Mouse (Mus musculus): Measurements from ENCODE around the gene Slk. TPM values are rescaled to one million over a fixed set of nuclear protein-coding genes. Genes with fewer than 3 reads are reported as not detected.

Gene Slk
- polyA plus RNA-seq, 1 experiment from 2014 or later: 9.2 TPM

DNA sequence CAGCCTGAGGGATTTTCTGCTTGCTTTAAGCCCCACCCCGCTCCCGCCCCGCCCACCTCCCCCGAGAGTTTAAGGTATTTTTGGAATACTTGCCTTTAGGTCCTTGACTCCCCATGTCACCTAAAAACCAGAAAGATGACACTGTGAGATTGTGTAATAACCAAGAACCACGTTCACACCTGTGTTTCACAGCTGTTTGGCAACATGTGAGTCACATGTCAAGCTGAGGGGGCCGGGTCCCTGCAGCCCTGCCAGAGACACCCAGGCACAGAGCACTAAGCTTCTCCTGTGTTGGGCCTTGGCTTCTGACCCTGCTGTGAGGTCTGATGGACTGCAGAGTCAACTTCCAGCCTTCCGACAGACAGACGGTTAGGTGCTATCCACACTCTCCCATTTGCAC is 88.1 kb downstream of the Slk start:
- Histone ChIP-seq H3K27ac (no peak overlapping the region), H3K27me3 (no peaks in the 10 kb centered on the region), H3K4me1 (0 out of 2 replicates have a peak, but pooled peaks cover 4% of the 10 kb centered on the region), H3K9ac (no peak overlapping the region), H3K4me2 (replicated peaks) (no peak overlapping the region), H3K9me3 (no peaks in the 10 kb centered on the region), H3K36me3 (no peaks in the 10 kb centered on the region), H3K4me3 (no peak overlapping the region)
- ATAC-seq (ENCODE audit: low FRiP score, low read depth): no peak
- 53% methylated on average over 8 of the region's 8 CpGs for WGBS

- Histone ChIP-seq H3K9me3 (no peaks in the 10 kb centered on the region), H3K4me3 (no peak overlapping the region), H3K9ac (no peak overlapping the region), H3K4me1 (0 out of 2 replicates have a peak, but pooled peaks cover 4% of the 10 kb centered on the region), H3K27ac (no peak overlapping the region), H3K36me3 (no peaks in the 10 kb centered on the region), H3K4me2 (replicated peaks) (no peak overlapping the region), H3K27me3 (no peaks in the 10 kb centered on the region)
- 61% methylated on average over 9 of the region's 9 CpGs for WGBS
- no peak for ATAC-seq (ENCODE audit: low FRiP score, low read depth)
These were observed 88.9 kb downstream of the Slk start for GRCm38 (mm10) chr19:47668399-47668798.

DNA sequence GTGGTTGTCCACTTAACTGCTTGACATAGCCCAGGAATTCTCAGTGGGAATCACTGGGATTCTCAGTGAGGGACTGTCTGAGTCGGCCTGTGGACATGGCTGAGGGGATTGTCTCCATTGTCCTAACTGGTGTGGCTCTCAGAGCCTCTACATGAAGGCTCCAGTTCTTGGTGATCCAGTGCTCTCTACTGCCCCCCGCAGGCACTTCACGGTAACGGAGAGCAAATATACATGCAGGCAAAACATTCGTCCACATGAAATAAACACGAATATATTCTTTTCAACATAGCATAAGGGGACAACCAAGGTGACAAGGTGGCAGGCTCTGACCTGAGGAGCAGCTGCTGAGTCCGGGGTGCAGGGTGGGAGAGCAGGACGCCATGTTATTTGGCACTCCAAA is 94.9 kb downstream of the Slk start:
- Histone ChIP-seq H3K4me2 (replicated peaks) (no peak overlapping the region), H3K27ac (no peak overlapping the region), H3K9ac (no peak overlapping the region), H3K9me3 (no peaks in the 10 kb centered on the region), H3K4me1 (peaks cover 5% of the 10 kb centered on the region), H3K36me3 (no peaks in the 10 kb centered on the region), H3K4me3 (no peak overlapping the region), H3K27me3 (no peaks in the 10 kb centered on the region)
- 51% methylated on average over 8 of the region's 8 CpGs for WGBS
- ATAC-seq (ENCODE audit: low FRiP score, low read depth): no peak

DNA sequence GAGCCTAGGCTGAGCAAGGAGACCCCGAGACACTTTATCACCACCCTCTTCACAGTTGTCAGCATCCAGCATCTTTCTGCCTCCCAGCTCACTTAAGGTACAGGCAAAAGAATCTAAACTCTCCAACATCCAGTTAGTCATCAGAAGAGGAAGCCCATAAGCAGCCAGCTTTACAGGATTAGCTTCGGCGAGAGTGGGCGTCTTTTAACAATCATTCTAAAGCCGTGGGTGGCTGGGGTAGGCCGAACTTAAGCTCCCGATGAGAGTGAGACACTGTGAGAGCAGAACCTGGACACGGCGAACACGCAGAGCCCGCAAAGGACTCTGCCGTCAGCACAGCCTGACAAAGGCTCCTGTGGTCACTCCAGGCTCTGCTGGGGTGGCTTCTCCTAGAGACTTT is 99.2 kb downstream of the Slk start:
- H3K27ac ChIP-seq: no peak overlapping the region
- no peaks in the 10 kb centered on the region for H3K36me3 ChIP-seq
- no peak for ATAC-seq (ENCODE audit: low FRiP score, low read depth)
- WGBS: 66% methylated on average over 12 of the region's 12 CpGs
- no peaks in the 10 kb centered on the region for H3K9me3 ChIP-seq
- H3K4me2 ChIP-seq (replicated peaks): no peak overlapping the region
- no peak overlapping the region for H3K4me3 ChIP-seq
- H3K27me3 ChIP-seq: no peaks in the 10 kb centered on the region
- no peak overlapping the region for H3K9ac ChIP-seq
- peaks cover 4% of the 10 kb centered on the region for H3K4me1 ChIP-seq

DNA sequence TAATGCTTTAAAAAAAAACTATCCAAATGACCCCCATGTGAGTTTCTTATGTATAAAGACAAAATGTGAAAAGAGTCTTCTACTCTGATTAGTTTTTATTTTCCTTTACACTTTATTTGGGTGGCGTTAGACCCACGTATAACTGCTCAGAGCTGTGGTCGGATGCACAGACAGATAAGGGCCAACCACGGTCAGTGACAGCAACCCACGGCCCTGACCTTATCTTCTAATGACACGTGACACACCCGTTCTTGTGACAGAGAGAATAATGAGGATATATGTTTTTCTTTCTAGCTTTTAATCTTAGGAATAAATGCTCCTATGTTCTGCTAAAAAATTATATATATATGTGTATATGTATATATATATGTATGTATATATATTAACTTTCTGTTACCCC is 110.1 kb downstream of the Slk start:
- no peak for ATAC-seq (ENCODE audit: low FRiP score, low read depth)
- Histone ChIP-seq H3K9ac (no peak overlapping the region), H3K36me3 (no peaks in the 10 kb centered on the region), H3K27me3 (0 out of 2 replicates have a peak, but pooled peaks cover 7% of the 10 kb centered on the region), H3K27ac (no peak overlapping the region), H3K4me3 (no peak overlapping the region), H3K4me2 (replicated peaks) (no peak overlapping the region), H3K4me1 (peaks cover 37% of the 10 kb centered on the region), H3K9me3 (no peaks in the 10 kb centered on the region)
- 88% methylated on average over 7 of the region's 7 CpGs for WGBS

- Histone ChIP-seq H3K27me3 (0 out of 2 replicates have a peak, but pooled peaks cover 7% of the 10 kb centered on the region), H3K9ac (peak within 1 kb of the TSS; percentile 39; the same call in 1 of the 2 replicates), H3K27ac (peak within 1 kb of the TSS; percentile 74; the same call in 1 of the 2 replicates), H3K4me2 (replicated peaks) (peak within 1 kb of the TSS; percentile 26), H3K9me3 (no peaks in the 10 kb centered on the region), H3K4me3 (peak within 1 kb of the TSS; percentile 22), H3K36me3 (no peaks in the 10 kb centered on the region), H3K4me1 (peaks cover 16% of the 10 kb centered on the region)
- no peak for ATAC-seq (ENCODE audit: low FRiP score, low read depth)
- 52% methylated on average over 6 of the region's 6 CpGs for WGBS
These were observed 112.5 kb downstream of the Slk start, which contains the start of gene Col17a1 for GRCm38 (mm10) chr19:47691994-47692393. Gene Col17a1 (minus strand): TSS chr19:47692094.

Other genes starting within 250 kb of the Slk start
- 8.9 and 10.1 TPM in 2 replicates for gene Sh3pxd2a, start 115.3 kb upstream of the Slk start, polyA plus RNA-seq (2015; fragmentation: Nextera tagmentation; extraction: Ambion mirVana)
- gene Stn1, start 42.2 kb upstream of the Slk start, polyA plus RNA-seq (2015; fragmentation: Nextera tagmentation; extraction: Ambion mirVana): 55.5 and 58.0 TPM in 2 replicates
- gene Col17a1, start 112.4 kb downstream of the Slk start, polyA plus RNA-seq (2015; fragmentation: Nextera tagmentation; extraction: Ambion mirVana): 10.2 and 12.4 TPM in 2 replicates
- 282 and 301 TPM in 2 replicates for gene Sfr1, start 152.0 kb downstream of the Slk start, polyA plus RNA-seq (2015; fragmentation: Nextera tagmentation; extraction: Ambion mirVana)

Measured in limb, embryonic 13.5 days (tissue).